Comparison of ENCODE assay signal across 10 mouse cellular contexts in the genomic region with DNA sequence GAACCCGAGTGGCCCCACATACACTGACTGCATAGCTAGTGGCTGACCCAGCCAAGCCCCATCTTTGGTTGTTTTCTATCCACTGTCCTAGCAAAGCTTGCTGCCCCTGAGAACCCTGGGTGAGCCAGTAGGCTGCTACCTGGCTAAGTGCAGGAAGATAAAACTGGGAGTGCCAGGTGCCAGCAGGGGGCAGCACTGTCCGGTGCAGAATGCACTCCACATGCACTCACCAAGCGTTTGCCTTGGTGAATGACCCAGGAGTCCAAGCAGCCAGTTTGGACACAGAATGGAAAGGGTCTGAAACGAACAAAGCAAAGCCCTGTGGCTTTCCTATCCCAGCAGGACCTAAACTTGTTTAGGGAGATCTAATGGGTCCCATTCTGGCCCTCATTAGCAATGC. TPM values are rescaled to one million over a fixed set of nuclear protein-coding genes. Genes with fewer than 3 reads are reported as not detected.
DNase-seq lines count a peak whose midpoint lies in the region; ATAC-seq and TF ChIP-seq lines count a peak whose summit lies in the region.
"Had no signal": no experiment of that assay in that cellular context is flagged by ENCODE, and none has a peak within 500 bp of the region (broad histone marks: within the 10 kb centered on the region; RNA-seq: fewer than 3 reads in every experiment).

No protein-coding gene starts in this region.

- no peak overlapping the region for H3K9ac ChIP-seq in heart, embryonic 12.5 days

- H3K4me2 ChIP-seq in heart, embryonic 12.5 days: no peak overlapping the region

- peak; percentile 16; the same call in 1 of the 2 replicates for TF ChIP-seq CTCF in spleen, adult 2 months (IDR thresholded peaks at IDR 0.05; ENCODE audit: extremely low read depth, insufficient read depth, insufficient read length, insufficient replicate concordance)

- H3K4me3 ChIP-seq in heart, embryonic 12.5 days: no peak overlapping the region
- H3K4me3 ChIP-seq in spleen, adult 2 months (ENCODE audit: extremely low read depth, insufficient read depth, insufficient read length): no peak overlapping the region

- TF ChIP-seq POLR2A in spleen, adult 2 months (IDR thresholded peaks at IDR 0.05; ENCODE audit: low read depth, low read length): no peak

- 0 out of 2 replicates have a peak, but pooled peaks cover 6% of the 10 kb centered on the region for H3K27me3 ChIP-seq in heart, embryonic 12.5 days (replicated peaks)
- H3K27me3 ChIP-seq in spleen, adult 2 months (ENCODE audit: control insufficient read depth, insufficient read depth, low read length): no peaks in the 10 kb centered on the region

- H3K4me1 ChIP-seq in heart, embryonic 12.5 days (replicated peaks): no peaks in the 10 kb centered on the region
- H3K4me1 ChIP-seq in spleen, adult 2 months (ENCODE audit: control insufficient read depth, insufficient read depth, insufficient read length): no peaks in the 10 kb centered on the region

- no peak overlapping the region for H3K27ac ChIP-seq in heart, embryonic 12.5 days (ENCODE audit: poor library complexity, severe bottlenecking)
- no peak overlapping the region for H3K27ac ChIP-seq in spleen, adult 2 months (ENCODE audit: insufficient read depth, low read length)

- WGBS in heart, embryonic 12.5 days: 45% methylated on average over 4 of the region's 4 CpGs
- WGBS in spleen, adult 2 months: 37% methylated on average over 4 of the region's 4 CpGs

- no peak for ATAC-seq in heart, embryonic 12.5 days (ENCODE audit: insufficient number of reproducible peaks, low FRiP score)
- ATAC-seq in monocyte, adult 5-6 weeks (replicated peaks; ENCODE audit: insufficient number of reproducible peaks, low FRiP score, low TSS enrichment, poor library complexity, severe bottlenecking): no peak

- peak; percentile 14 to 50 for DNase-seq in heart, adult 18-20 months
- DNase-seq in spleen, adult 2 months (ENCODE audit: low read depth in 1 of 2, low spot score in 2 of 2): no peak
- DNase-seq in spleen, adult 12 weeks (ENCODE audit: low spot score): no peak
- DNase-seq in c-Kit-positive CD71-positive TER-119-positive erythroid progenitor cells, embryonic 14.5 days (ENCODE audit: low spot score): peak; percentile 11
- DNase-seq in layer of hippocampus, postnatal 36 days: peak; percentile 12 to 18
- DNase-seq in retina, embryonic 14.5 days (ENCODE audit: low spot score): peak; percentile 62

- no peaks in the 10 kb centered on the region for H3K9me3 ChIP-seq in heart, embryonic 12.5 days (replicated peaks)

- no peaks in the 10 kb centered on the region for H3K36me3 ChIP-seq in heart, embryonic 12.5 days
- no peaks in the 10 kb centered on the region for H3K36me3 ChIP-seq in spleen, adult 2 months (ENCODE audit: control insufficient read depth, insufficient read depth, low read length)

RNA-seq across cellular contexts. Expression of gene 5430419D17Rik, which starts 8.5 kb away (rescaled TPM):
- total RNA-seq in heart, adult 18-20 months (2021): 10 to 100 TPM; 10.3 to 10.7 TPM
- 0.18 and 0.27 TPM in 2 replicates for polyA plus RNA-seq in heart, embryonic 12.5 days (2016; fragmentation: Nextera tagmentation; extraction: Ambion mirVana)
- polyA plus RNA-seq in spleen, adult 2 months (2012; rRNA removed): 0.32 and 0.41 TPM in 2 replicates
- total RNA-seq in layer of hippocampus, postnatal 36 days (2021): under 1 TPM in 1 of 2 experiments, not detected in 1; 0.05 TPM
- total RNA-seq in monocyte, adult 5-6 weeks (2017): not detected in 3 replicates
- polyA plus RNA-seq: neural tube, embryonic 14.5 days had no signal

RNA-seq across cellular contexts. Expression of gene 4933402N03Rik, which starts 36.6 kb away (rescaled TPM):
- not detected for total RNA-seq in heart, adult 18-20 months (2021)
- not detected in 2 replicates for polyA plus RNA-seq in heart, embryonic 12.5 days (2016; fragmentation: Nextera tagmentation; extraction: Ambion mirVana)
- polyA plus RNA-seq in spleen, adult 2 months (2012; rRNA removed): not detected in 2 replicates
- not detected for total RNA-seq in layer of hippocampus, postnatal 36 days (2021)
- not detected in 3 replicates for total RNA-seq in monocyte, adult 5-6 weeks (2017)
- total RNA-seq: layer of hippocampus, adult 8-10 months had no signal
- polyA plus RNA-seq: neural tube, embryonic 14.5 days had no signal

Comparison
In these comparisons a context has a peak if more than half of its experiments do, and no peak if none do; other contexts are left out.
1. DNase-seq: peak in heart, adult 18-20 months (2 of 2), c-Kit-positive CD71-positive TER-119-positive erythroid progenitor cells, embryonic 14.5 days (single experiment), layer of hippocampus, postnatal 36 days (2 of 2) and retina, embryonic 14.5 days (single experiment); none in spleen, adult 2 months (0 of 2) and spleen, adult 12 weeks (single experiment).
2. RNA of gene 5430419D17Rik, which starts 8.5 kb away (total RNA-seq): 10.3 to 10.7 TPM in heart, adult 18-20 months; 0.05 TPM in layer of hippocampus, postnatal 36 days and not detected in monocyte, adult 5-6 weeks; every median in the first group is over 10 times any median in the second.